In genomic region chr1:157444632-157445300, GRCm38 (mm10) we compare ENCODE assay signal across 9 mouse cellular contexts. TPM values are rescaled to one million over a fixed set of nuclear protein-coding genes. Genes with fewer than 3 reads are reported as not detected.
DNase-seq lines count a peak whose midpoint lies in the region; ATAC-seq and TF ChIP-seq lines count a peak whose summit lies in the region.
"Had no signal": no experiment of that assay in that cellular context is flagged by ENCODE, and none has a peak within 500 bp of the region (broad histone marks: within the 10 kb centered on the region; RNA-seq: fewer than 3 reads in every experiment).

No protein-coding gene starts in this region.

- no peak for TF ChIP-seq EP300 in heart, adult 2 months (IDR thresholded peaks at IDR 0.05; ENCODE audit: insufficient read depth, low read depth, low read length)

- TF ChIP-seq CTCF in heart, adult 2 months (IDR thresholded peaks at IDR 0.05), result no peak
- TF ChIP-seq CTCF in olfactory bulb, adult 2 months (IDR thresholded peaks at IDR 0.05; ENCODE audit: insufficient read depth, low read depth, low read length), result no peak

- peak overlapping the region; percentile 11 for H3K4me3 ChIP-seq in heart, adult 2 months
- no peak overlapping the region for H3K4me3 ChIP-seq in midbrain, embryonic 10.5 days
- H3K4me3 ChIP-seq in midbrain, embryonic 15.5 days, result no peak overlapping the region
- no peak overlapping the region for H3K4me3 ChIP-seq in heart, embryonic 10.5 days
- H3K4me3 ChIP-seq in olfactory bulb, adult 2 months (ENCODE audit: insufficient read depth, low read depth, low read length), result no peak overlapping the region

- peaks cover 14% of the 10 kb centered on the region for H3K36me3 ChIP-seq in heart, adult 2 months (ENCODE audit: control insufficient read depth, insufficient read depth, low read length)
- no peaks in the 10 kb centered on the region for H3K36me3 ChIP-seq in midbrain, embryonic 10.5 days
- H3K36me3 ChIP-seq in midbrain, embryonic 15.5 days (replicated peaks), result no peaks in the 10 kb centered on the region
- no peaks in the 10 kb centered on the region for H3K36me3 ChIP-seq in heart, embryonic 10.5 days

- ATAC-seq in midbrain, embryonic 15.5 days (replicated peaks), result no peak

- H3K4me1 ChIP-seq in heart, adult 2 months (ENCODE audit: control insufficient read depth, insufficient read depth, low read length), result peaks cover 26% of the 10 kb centered on the region
- H3K4me1 ChIP-seq in midbrain, embryonic 10.5 days, result peaks cover 85% of the 10 kb centered on the region
- peaks cover 39% of the 10 kb centered on the region for H3K4me1 ChIP-seq in midbrain, embryonic 15.5 days
- peaks cover 62% of the 10 kb centered on the region for H3K4me1 ChIP-seq in heart, embryonic 10.5 days
- H3K4me1 ChIP-seq in olfactory bulb, adult 2 months (ENCODE audit: control insufficient read depth, insufficient read depth, low read length), result peaks cover 21% of the 10 kb centered on the region

- 42% methylated on average over 13 of the region's 13 CpGs for WGBS in heart, adult 2 months
- WGBS in midbrain, embryonic 10.5 days, result 62% methylated on average over 13 of the region's 13 CpGs
- WGBS in midbrain, embryonic 15.5 days, result 63% methylated on average over 13 of the region's 13 CpGs
- WGBS in heart, embryonic 10.5 days, result 61% methylated on average over 13 of the region's 13 CpGs
- WGBS in olfactory bulb, adult 2 months, result 83% methylated on average over 13 of the region's 13 CpGs

- peak overlapping the region; percentile 95 for H3K27ac ChIP-seq in heart, adult 2 months
- H3K27ac ChIP-seq in midbrain, embryonic 10.5 days (replicated peaks), result peak overlapping the region; percentile 90
- H3K27ac ChIP-seq in midbrain, embryonic 15.5 days, result no peak overlapping the region
- peak overlapping the region; percentile 83 for H3K27ac ChIP-seq in heart, embryonic 10.5 days
- H3K27ac ChIP-seq in olfactory bulb, adult 2 months (ENCODE audit: insufficient read depth, low read depth, low read length), result 0 out of 2 replicates have a peak overlapping the region, but pooled peaks have one; percentile 19

- H3K9ac ChIP-seq in heart, adult 2 months (ENCODE audit: low read depth, low read length), result peak overlapping the region; percentile 66; the same call in 1 of the 2 replicates
- H3K9ac ChIP-seq in midbrain, embryonic 15.5 days, result no peak overlapping the region

- H3K79me2 ChIP-seq in heart, adult 2 months (replicated peaks; ENCODE audit: control insufficient read depth, insufficient read depth, low read length), result no peaks in the 10 kb centered on the region

- no peaks in the 10 kb centered on the region for H3K27me3 ChIP-seq in heart, adult 2 months (ENCODE audit: control insufficient read depth, insufficient read depth, low read length)
- peaks cover 52% of the 10 kb centered on the region for H3K27me3 ChIP-seq in midbrain, embryonic 10.5 days (ENCODE audit: low read depth, poor library complexity, severe bottlenecking)
- H3K27me3 ChIP-seq in midbrain, embryonic 15.5 days (replicated peaks), result no peaks in the 10 kb centered on the region
- H3K27me3 ChIP-seq in heart, embryonic 10.5 days (ENCODE audit: insufficient read depth, poor library complexity, severe bottlenecking), result no peaks in the 10 kb centered on the region

- H3K4me2 ChIP-seq in midbrain, embryonic 15.5 days, result no peak overlapping the region

- DNase-seq in heart, adult 2 months, result peak; percentile 42 to 56
- no peak for DNase-seq in heart, postnatal 4 days
- no peak for DNase-seq in midbrain, embryonic 10.5 days (ENCODE audit: low spot score)
- no peak for DNase-seq in heart, embryonic 10.5 days (ENCODE audit: low spot score)
- DNase-seq in adrenal gland, adult 8-10 months, result no peak
- no peak for DNase-seq in right cerebral cortex, postnatal 36 days (ENCODE audit: low spot score in 2 of 2)
- DNase-seq: cerebellum, adult 2 months had no signal

- TF ChIP-seq POLR2A in heart, adult 2 months (IDR thresholded peaks at IDR 0.05; ENCODE audit: insufficient read depth, low read depth, low read length), result no peak
- TF ChIP-seq POLR2A in olfactory bulb, adult 2 months (IDR thresholded peaks at IDR 0.05; ENCODE audit: insufficient read depth, low read depth, low read length), result no peak

- intact Hi-C loops in heart, adult 2 months (cut with DNase I), result loop anchor here (5.0 kb wide), 2 partner anchors 93 to 157 kb away; no protein-coding TSS in a partner anchor

- H3K9me3 ChIP-seq in midbrain, embryonic 10.5 days (replicated peaks), result no peaks in the 10 kb centered on the region
- no peaks in the 10 kb centered on the region for H3K9me3 ChIP-seq in midbrain, embryonic 15.5 days
- no peaks in the 10 kb centered on the region for H3K9me3 ChIP-seq in heart, embryonic 10.5 days

RNA-seq across cellular contexts. Expression of gene Cryzl2, which starts 13.6 kb away (rescaled TPM):
- total RNA-seq in heart, adult 2 months (2021), result 1 to 10 TPM; 8.4 to 9.5 TPM
- polyA plus RNA-seq in heart, adult 2 months (2012; rRNA removed), result 15.2 and 21.8 TPM in 2 replicates
- 10 to 100 TPM; 20.1 to 22.8 TPM for total RNA-seq in heart, postnatal 4 days (2021)
- polyA plus RNA-seq in midbrain, embryonic 10.5 days (2016; fragmentation: Nextera tagmentation; extraction: Ambion mirVana), result 6.4 and 7.3 TPM in 2 replicates
- 5.3 and 7.9 TPM in 2 replicates for polyA plus RNA-seq in midbrain, embryonic 15.5 days (2015; fragmentation: Nextera tagmentation; extraction: Ambion mirVana)
- 15.1 and 31.1 TPM in 2 replicates for polyA plus RNA-seq in heart, embryonic 10.5 days (2016; fragmentation: Nextera tagmentation; extraction: Ambion mirVana)
- polyA plus RNA-seq in olfactory bulb, adult 2 months (2012; ENCODE audit: insufficient read depth, insufficient read length, low replicate concordance, missing spikeins), result not detected in 2 replicates
- total RNA-seq in adrenal gland, adult 8-10 months (2022), result 10 to 100 TPM; 46.8 to 92.3 (median 64.6) TPM

RNA-seq across cellular contexts. Expression of gene Rasal2, which starts 32.4 kb away (rescaled TPM):
- total RNA-seq in heart, adult 2 months (2021), result 10 to 100 TPM; 22.2 to 23.2 TPM
- polyA plus RNA-seq in heart, adult 2 months (2012; rRNA removed), result 5.1 and 10.7 TPM in 2 replicates
- 10 to 100 TPM; 32.6 to 35.7 TPM for total RNA-seq in heart, postnatal 4 days (2021)
- 8.8 and 16.5 TPM in 2 replicates for polyA plus RNA-seq in midbrain, embryonic 10.5 days (2016; fragmentation: Nextera tagmentation; extraction: Ambion mirVana)
- polyA plus RNA-seq in midbrain, embryonic 15.5 days (2015; fragmentation: Nextera tagmentation; extraction: Ambion mirVana), result 50.4 and 58.7 TPM in 2 replicates
- polyA plus RNA-seq in heart, embryonic 10.5 days (2016; fragmentation: Nextera tagmentation; extraction: Ambion mirVana), result 13.2 and 17.3 TPM in 2 replicates
- not detected in 2 replicates for polyA plus RNA-seq in olfactory bulb, adult 2 months (2012; ENCODE audit: insufficient read depth, insufficient read length, low replicate concordance, missing spikeins)
- total RNA-seq in adrenal gland, adult 8-10 months (2022), result 10 to 100 TPM; 15.1 to 25.1 (median 20.3) TPM

Comparison
In these comparisons a context has a peak if more than half of its experiments do, and no peak if none do; other contexts are left out.
1. DNase-seq: peak in heart, adult 2 months (2 of 2); none in heart, postnatal 4 days (single experiment), midbrain, embryonic 10.5 days (single experiment), heart, embryonic 10.5 days (single experiment), adrenal gland, adult 8-10 months (single experiment) and right cerebral cortex, postnatal 36 days (0 of 2).